Mouse (Mus musculus): Measurements from ENCODE around the gene Scgb2b3. TPM values are rescaled to one million over a fixed set of nuclear protein-coding genes. Genes with fewer than 3 reads are reported as not detected.

The Scgb2b3 gene
- total RNA-seq (2021) = not detected
- not detected in 2 replicates for polyA plus RNA-seq (2012; rRNA removed)
- long read RNA-seq = 0 reads

- DNase-seq = no peak
Measured at GRCm38 (mm10) chr7:31362022-31362560, at the start of gene Scgb2b3. Scgb2b3 (minus strand) TSS chr7:31362072.

GRCm38 (mm10) chr7:31375292-31375691, 13.4 kb upstream of the Scgb2b3 start, which contains the start of gene Scgb1b3:
Scgb1b3 (plus strand) TSS chr7:31375592.
- no peak for DNase-seq

Other genes with a start within 250 kb of the Scgb2b3 start
- 1 to 10 TPM; 1.3 to 2.6 TPM for gene Hpn, start 246.8 kb downstream of the Scgb2b3 start, total RNA-seq (2021)
- gene Hpn, start 246.8 kb downstream of the Scgb2b3 start, polyA plus RNA-seq (2012; rRNA removed) = 1.2 and 2.4 TPM in 2 replicates
- gene Scn1b, start 235.1 kb downstream of the Scgb2b3 start, total RNA-seq (2021) = 10 to 100 TPM; 10.8 to 27.8 TPM
- 30.5 and 61.1 TPM in 2 replicates for gene Scn1b, start 235.1 kb downstream of the Scgb2b3 start, polyA plus RNA-seq (2012; rRNA removed)
- gene Gramd1a, start 206.2 kb downstream of the Scgb2b3 start, total RNA-seq (2021) = 10 to 100 TPM; 38.5 to 50.1 TPM
- gene Gramd1a, start 206.2 kb downstream of the Scgb2b3 start, polyA plus RNA-seq (2012; rRNA removed) = 208 and 246 TPM in 2 replicates
- not detected for gene Scgb2b2, start 71.6 kb downstream of the Scgb2b3 start, total RNA-seq (2021)
- gene Scgb2b2, start 71.6 kb downstream of the Scgb2b3 start, polyA plus RNA-seq (2012; rRNA removed) = not detected in 2 replicates
- gene Scgb1b2, start 70.3 kb downstream of the Scgb2b3 start, total RNA-seq (2021) = not detected
- not detected in 2 replicates for gene Scgb1b2, start 70.3 kb downstream of the Scgb2b3 start, polyA plus RNA-seq (2012; rRNA removed)
- not detected for gene Scgb1b3, start 13.5 kb upstream of the Scgb2b3 start, total RNA-seq (2021)
- gene Scgb1b3, start 13.5 kb upstream of the Scgb2b3 start, polyA plus RNA-seq (2012; rRNA removed) = not detected in 2 replicates